Mouse (Mus musculus): ENCODE measurements at regions not wholly inside any gene's neighbourhood (a gene's known extent, or its start where the extent isn't known, plus 50 kb on each side); places are given as distances from the start of the nearest gene placed in this dataset.

DNA sequence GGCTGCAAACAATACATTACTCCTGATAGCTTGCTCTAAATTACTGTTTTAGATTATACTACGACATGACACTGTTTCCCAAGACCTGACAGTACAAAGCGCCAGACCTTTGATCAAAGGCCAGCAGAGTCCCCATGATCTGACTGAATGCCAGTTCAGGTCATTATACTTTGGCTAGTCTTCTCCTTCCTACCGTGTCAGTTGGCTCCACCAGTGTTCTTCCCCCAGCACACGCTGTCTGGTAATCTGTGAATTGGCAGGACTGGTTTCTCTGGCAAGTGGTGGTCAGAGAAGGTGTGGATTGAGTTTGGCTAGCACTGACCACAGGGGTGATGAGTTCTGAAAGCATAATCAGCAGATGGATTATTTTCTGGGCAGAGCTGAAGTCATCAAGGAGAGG, 93.1 kb upstream of the Barx2 start:
- WGBS (ENCODE audit: insufficient replicate concordance), result 50% methylated on average over 4 of the region's 4 CpGs
- Histone ChIP-seq H3K4me2 (no peak overlapping the region), H3K9me3 (replicated peaks) (no peaks in the 10 kb centered on the region), H3K9ac (no peak overlapping the region), H3K4me1 (replicated peaks) (0 out of 2 replicates have a peak, but pooled peaks cover 2% of the 10 kb centered on the region), H3K36me3 (no peaks in the 10 kb centered on the region), H3K27me3 (no peaks in the 10 kb centered on the region), H3K4me3 (replicated peaks) (no peak overlapping the region), H3K27ac (no peak overlapping the region)
- ATAC-seq (ENCODE audit: low read depth), result no peak
- no peak for DNase-seq

DNA sequence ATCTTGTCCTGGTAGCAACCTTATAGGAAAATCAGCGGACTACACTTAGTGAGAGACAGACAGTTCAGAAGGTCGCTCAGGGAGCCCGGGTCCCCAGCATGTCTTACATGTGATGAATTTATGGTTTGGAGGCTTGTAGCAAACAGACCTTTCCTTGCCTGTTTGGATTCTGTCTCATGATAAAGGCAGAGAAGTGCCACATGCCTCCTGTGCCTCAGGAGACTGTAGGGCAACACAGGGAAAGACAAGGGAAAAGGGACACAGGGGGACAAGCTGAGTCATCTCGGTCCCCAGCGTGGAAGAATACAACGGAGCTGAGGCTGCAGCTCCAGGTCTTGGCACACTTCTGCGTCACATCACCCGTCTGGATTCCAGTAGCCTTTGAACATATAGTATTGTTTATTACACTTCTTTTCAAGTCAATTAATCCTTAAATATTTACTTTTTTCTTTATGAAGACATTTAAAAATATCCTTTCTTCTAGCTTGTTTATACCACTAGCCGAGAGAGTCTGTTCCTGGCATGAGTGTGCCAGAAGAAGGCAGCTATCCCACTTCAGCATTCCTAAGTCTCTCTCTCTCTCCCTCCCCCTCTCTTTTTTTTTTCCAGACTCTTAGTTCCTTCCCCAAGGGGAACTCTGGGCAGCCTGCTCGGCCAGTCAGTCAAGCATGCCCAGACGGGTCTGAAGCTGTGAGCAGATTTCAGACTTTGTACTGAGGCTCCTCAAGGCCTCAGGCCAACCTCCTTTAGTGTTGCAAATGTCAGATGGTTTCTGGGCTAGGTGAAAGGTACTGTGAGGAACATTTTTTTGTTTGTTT, 97.9 kb upstream of the Barx2 start:
- WGBS (ENCODE audit: insufficient replicate concordance), result 56% methylated on average over 11 of the region's 11 CpGs
- Histone ChIP-seq H3K9ac (no peak overlapping the region), H3K27ac (no peak overlapping the region), H3K4me3 (replicated peaks) (no peak overlapping the region), H3K9me3 (replicated peaks) (no peaks in the 10 kb centered on the region), H3K36me3 (no peaks in the 10 kb centered on the region), H3K27me3 (no peaks in the 10 kb centered on the region), H3K4me1 (replicated peaks) (0 out of 2 replicates have a peak, but pooled peaks cover 2% of the 10 kb centered on the region), H3K4me2 (no peak overlapping the region)
- DNase-seq (no peak), ATAC-seq (ENCODE audit: low read depth) (no peak)

DNA sequence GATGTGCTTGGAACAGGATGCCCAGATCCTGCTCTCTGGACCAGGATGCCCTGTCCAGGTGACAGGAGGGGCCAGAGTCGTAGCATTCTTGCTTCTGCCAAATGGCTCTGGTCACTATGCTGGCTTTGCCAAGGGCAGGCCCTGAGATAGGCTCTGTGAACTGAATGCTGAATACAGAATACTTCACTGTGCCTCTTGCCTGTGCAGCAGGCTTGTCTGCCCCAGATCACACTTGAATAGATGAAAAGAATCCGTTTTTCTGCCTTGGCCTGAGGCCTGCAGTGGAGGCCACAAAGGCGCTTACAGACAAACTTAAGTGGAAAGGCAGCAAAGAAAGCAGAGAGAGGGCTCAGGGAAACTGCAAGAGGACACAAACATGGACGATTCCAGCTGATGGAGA, 99.7 kb upstream of the Arhgap32 start:
- Histone ChIP-seq H3K27me3 (no peaks in the 10 kb centered on the region), H3K36me3 (no peaks in the 10 kb centered on the region), H3K27ac (no peak overlapping the region), H3K4me3 (replicated peaks) (no peak overlapping the region), H3K4me2 (no peak overlapping the region), H3K4me1 (replicated peaks) (no peaks in the 10 kb centered on the region; the same call in 1 of the 2 replicates), H3K9me3 (replicated peaks) (no peaks in the 10 kb centered on the region), H3K9ac (no peak overlapping the region)
- 48% methylated on average over 4 of the region's 4 CpGs for WGBS (ENCODE audit: insufficient replicate concordance)
- ATAC-seq (ENCODE audit: low read depth), result no peak
- DNase-seq, result no peak

DNA sequence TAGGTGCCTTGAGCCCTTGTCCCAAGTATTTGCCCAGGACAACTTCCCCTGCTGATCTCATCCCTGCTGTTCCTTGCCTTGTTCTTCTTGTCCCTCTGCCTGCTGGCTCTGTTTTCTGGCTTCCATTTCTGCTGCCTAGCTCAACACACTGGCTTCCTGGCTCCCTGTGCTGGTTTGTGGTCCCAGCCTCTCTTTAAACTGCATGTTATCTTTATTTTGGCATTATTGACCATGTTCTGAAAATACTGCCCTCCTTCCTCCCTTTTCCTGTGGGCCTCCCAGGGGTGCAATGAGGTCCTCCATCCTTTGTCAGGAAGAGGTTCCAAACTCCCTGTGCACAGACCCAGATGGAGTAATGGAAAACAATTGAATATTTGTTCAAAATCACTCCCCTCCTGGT, 97.9 kb upstream of the Arhgap32 start:
- H3K27me3 ChIP-seq, result no peaks in the 10 kb centered on the region
- H3K36me3 ChIP-seq, result no peaks in the 10 kb centered on the region
- no peak overlapping the region for H3K9ac ChIP-seq
- H3K4me1 ChIP-seq (replicated peaks), result no peaks in the 10 kb centered on the region; the same call in 1 of the 2 replicates
- no peak overlapping the region for H3K4me3 ChIP-seq (replicated peaks)
- no peak overlapping the region for H3K4me2 ChIP-seq
- H3K9me3 ChIP-seq (replicated peaks), result no peaks in the 10 kb centered on the region
- H3K27ac ChIP-seq, result no peak overlapping the region
- DNase-seq (no peak), ATAC-seq (ENCODE audit: low read depth) (no peak)

DNA sequence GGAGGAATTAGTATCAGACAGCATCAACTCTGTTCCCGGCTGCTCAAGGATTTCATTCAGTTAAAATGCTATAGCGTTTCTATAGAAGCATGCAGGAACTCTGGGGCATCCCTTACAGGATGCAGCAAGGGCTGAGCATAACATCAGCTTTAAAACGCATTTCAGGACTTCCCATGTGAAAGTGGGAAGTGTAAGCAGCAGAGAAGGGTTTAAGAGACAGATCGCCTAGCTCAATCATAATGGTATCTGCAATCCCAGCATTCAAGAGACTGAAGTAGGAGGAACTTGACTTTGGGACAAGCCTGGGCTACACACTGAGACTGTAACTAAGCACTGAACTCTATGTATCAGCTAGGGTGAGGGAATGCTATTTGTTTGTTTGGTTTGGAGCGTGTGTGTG, 96.2 kb upstream of the Arhgap32 start:
- 49% methylated on average over 5 of the region's 5 CpGs for WGBS (ENCODE audit: insufficient replicate concordance)
- H3K4me3 ChIP-seq (replicated peaks), result no peak overlapping the region
- no peak for ATAC-seq (ENCODE audit: low read depth)
- no peak overlapping the region for H3K4me2 ChIP-seq
- no peaks in the 10 kb centered on the region for H3K27me3 ChIP-seq
- no peak overlapping the region for H3K9ac ChIP-seq
- no peaks in the 10 kb centered on the region for H3K36me3 ChIP-seq
- H3K4me1 ChIP-seq (replicated peaks), result no peaks in the 10 kb centered on the region; the same call in 1 of the 2 replicates
- no peak for DNase-seq
- no peaks in the 10 kb centered on the region for H3K9me3 ChIP-seq (replicated peaks)
- no peak overlapping the region for H3K27ac ChIP-seq

DNA sequence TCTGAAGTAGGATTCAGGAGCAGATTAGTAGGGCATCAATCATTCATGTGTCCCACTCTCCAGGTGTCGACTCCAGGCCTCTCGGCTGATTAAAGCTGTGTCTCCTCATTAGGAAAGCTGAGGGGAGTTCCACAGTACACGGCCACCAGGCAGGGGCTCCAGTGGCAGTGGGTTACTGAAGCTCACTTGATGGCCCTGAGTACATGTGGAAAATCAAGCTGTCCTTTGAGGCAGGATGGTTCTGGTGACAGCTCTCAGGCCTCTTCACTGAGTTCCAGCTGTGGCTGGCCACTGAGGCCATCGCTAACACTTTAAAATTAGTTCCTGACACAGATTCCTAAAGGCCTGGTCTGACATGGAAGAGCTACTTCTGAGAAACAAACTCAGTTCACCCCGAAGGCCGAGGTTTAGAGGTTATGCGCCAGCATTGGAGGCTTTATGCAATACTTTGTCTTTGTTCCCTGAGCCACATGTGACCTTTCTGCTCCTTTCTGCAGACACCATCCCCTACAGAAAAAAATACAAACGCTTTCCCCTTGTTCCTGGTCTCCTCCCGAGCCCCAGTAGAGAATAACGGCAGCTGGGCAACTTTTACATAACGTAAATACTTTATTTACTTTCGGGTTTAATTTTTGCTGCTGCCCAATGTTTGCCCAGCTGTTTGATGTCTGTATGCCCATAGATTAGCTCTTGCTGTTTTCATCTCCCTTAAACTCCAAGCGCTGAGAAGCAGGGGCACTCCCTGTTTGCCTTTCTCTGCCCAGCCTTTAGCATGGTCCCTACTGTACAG, 94.8 kb upstream of the Arhgap32 start:
- no peak overlapping the region for H3K27ac ChIP-seq
- H3K4me2 ChIP-seq, result no peak overlapping the region
- WGBS (ENCODE audit: insufficient replicate concordance), result 61% methylated on average over 13 of the region's 13 CpGs

DNA sequence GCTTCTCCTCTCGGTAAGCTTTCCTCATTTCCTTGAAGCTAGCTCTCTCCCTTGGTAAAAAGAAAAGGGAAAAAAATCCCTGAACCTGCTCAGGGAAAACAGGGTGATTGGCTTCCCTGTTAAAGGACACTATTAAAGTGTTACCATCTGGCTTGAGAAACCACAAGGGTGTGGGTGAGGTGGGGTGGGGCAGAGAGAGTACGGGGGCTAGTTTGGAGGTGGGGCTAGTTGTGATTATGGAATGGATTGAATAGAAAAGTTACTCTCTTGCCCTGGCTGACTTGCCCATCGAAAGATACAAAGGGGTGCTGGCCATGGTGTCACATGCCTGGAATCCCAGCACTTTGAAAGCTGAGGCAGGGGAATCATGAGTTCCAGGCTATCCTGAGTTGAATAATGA, 94.2 kb upstream of the Arhgap32 start:
- H3K27ac ChIP-seq, result no peak overlapping the region
- DNase-seq (no peak), ATAC-seq (ENCODE audit: low read depth) (no peak)
- no peak overlapping the region for H3K9ac ChIP-seq
- WGBS (ENCODE audit: insufficient replicate concordance), result 46% methylated on average over 3 of the region's 3 CpGs
- no peaks in the 10 kb centered on the region for H3K36me3 ChIP-seq
- H3K27me3 ChIP-seq, result no peaks in the 10 kb centered on the region
- no peaks in the 10 kb centered on the region for H3K9me3 ChIP-seq (replicated peaks)
- H3K4me3 ChIP-seq (replicated peaks), result no peak overlapping the region
- H3K4me1 ChIP-seq (replicated peaks), result no peaks in the 10 kb centered on the region; the same call in 1 of the 2 replicates
- H3K4me2 ChIP-seq, result no peak overlapping the region

More for the DNA sequence above, 94.8 kb upstream of the Arhgap32 start:
- H3K27me3 ChIP-seq, result no peaks in the 10 kb centered on the region
- H3K9ac ChIP-seq, result no peak overlapping the region
- no peaks in the 10 kb centered on the region; the same call in 1 of the 2 replicates for H3K4me1 ChIP-seq (replicated peaks)
- H3K9me3 ChIP-seq (replicated peaks), result no peaks in the 10 kb centered on the region
- ATAC-seq (ENCODE audit: low read depth), result no peak
- no peak overlapping the region for H3K4me3 ChIP-seq (replicated peaks)
- H3K36me3 ChIP-seq, result no peaks in the 10 kb centered on the region
- DNase-seq, result no peak

DNA sequence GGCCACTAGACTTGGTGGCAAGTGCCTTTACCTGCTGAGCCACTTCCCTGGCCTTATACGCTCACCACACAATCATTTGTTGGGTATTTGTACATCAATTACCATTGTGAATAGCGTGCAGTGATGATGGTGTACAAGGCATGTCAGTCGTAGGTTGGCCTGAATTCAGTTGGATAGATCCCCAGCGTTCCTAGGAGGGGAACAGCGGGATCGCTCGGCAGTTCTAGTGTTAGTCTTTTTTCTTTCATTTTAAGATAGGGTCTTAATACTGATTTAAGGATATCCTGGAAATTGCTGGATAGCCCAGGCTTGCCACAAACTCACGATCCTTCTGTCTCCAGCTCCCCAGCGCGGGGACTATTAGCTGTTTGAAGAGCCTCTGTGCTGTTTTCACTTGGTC, 92.9 kb upstream of the Arhgap32 start:
- Histone ChIP-seq H3K9me3 (replicated peaks) (no peaks in the 10 kb centered on the region), H3K4me1 (replicated peaks) (no peaks in the 10 kb centered on the region; the same call in 1 of the 2 replicates), H3K4me3 (replicated peaks) (no peak overlapping the region), H3K27ac (no peak overlapping the region), H3K9ac (no peak overlapping the region), H3K27me3 (no peaks in the 10 kb centered on the region), H3K4me2 (no peak overlapping the region), H3K36me3 (no peaks in the 10 kb centered on the region)
- DNase-seq (no peak), ATAC-seq (ENCODE audit: low read depth) (no peak)
- 75% methylated on average over 10 of the region's 10 CpGs for WGBS (ENCODE audit: insufficient replicate concordance)

DNA sequence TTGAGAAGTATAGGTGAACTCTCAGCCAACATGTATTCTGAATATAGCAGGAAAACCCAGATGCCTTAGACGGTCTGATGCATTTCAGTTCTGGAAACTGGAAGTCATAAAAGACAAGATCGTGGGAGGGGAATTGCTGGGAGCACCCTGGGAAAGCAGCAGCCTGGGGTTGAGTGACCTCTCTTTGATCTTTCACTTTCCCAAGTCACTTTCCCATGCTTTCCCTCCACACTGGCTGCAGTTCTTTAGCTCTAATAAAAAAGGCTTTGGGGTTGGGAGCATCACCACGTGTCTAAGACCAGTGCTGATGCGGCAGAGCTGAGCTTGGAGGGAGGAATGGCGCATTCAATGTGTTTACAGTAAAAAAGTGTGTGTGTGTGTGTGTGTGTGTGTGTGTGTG, 91.2 kb upstream of the Arhgap32 start:
- no peak overlapping the region for H3K4me2 ChIP-seq
- H3K9ac ChIP-seq, result no peak overlapping the region
- H3K4me3 ChIP-seq (replicated peaks), result no peak overlapping the region
- no peaks in the 10 kb centered on the region; the same call in 1 of the 2 replicates for H3K4me1 ChIP-seq (replicated peaks)
- no peak for ATAC-seq (ENCODE audit: low read depth)
- DNase-seq, result no peak
- H3K27me3 ChIP-seq, result no peaks in the 10 kb centered on the region
- no peaks in the 10 kb centered on the region for H3K36me3 ChIP-seq
- H3K9me3 ChIP-seq (replicated peaks), result no peaks in the 10 kb centered on the region
- no peak overlapping the region for H3K27ac ChIP-seq
- 49% methylated on average over 5 of the region's 5 CpGs for WGBS (ENCODE audit: insufficient replicate concordance)

DNA sequence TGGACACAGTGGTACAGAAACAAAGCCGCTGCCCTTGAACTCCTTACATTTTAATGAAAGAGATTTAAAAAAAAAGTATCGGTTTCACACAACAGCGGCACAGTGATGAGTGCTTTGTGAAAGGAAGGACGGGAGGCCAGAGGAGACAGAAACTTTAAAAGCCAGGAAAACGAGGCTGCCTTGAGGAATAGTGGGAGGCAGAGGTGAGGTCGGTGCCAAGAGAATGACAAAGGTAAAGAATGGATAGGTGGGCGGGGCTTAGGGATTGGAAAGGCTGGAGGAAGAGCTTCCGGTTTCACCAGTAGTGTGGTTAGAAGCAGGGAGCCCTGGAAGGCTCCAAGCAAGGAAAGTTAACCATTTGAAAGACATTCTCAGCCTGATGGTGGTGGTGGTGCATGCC, 88.0 kb upstream of the Arhgap32 start:
- H3K4me1 ChIP-seq (replicated peaks), result peaks cover 3% of the 10 kb centered on the region; the same call in 1 of the 2 replicates
- 31% methylated on average over 8 of the region's 8 CpGs for WGBS (ENCODE audit: insufficient replicate concordance)
- H3K9ac ChIP-seq, result no peak overlapping the region
- ATAC-seq (ENCODE audit: low read depth) (no peak), DNase-seq (no peak)
- no peaks in the 10 kb centered on the region for H3K9me3 ChIP-seq (replicated peaks)
- H3K4me3 ChIP-seq (replicated peaks), result no peak overlapping the region
- no peak overlapping the region for H3K4me2 ChIP-seq
- H3K36me3 ChIP-seq, result no peaks in the 10 kb centered on the region
- peaks cover 27% of the 10 kb centered on the region for H3K27me3 ChIP-seq
- H3K27ac ChIP-seq, result no peak overlapping the region

DNA sequence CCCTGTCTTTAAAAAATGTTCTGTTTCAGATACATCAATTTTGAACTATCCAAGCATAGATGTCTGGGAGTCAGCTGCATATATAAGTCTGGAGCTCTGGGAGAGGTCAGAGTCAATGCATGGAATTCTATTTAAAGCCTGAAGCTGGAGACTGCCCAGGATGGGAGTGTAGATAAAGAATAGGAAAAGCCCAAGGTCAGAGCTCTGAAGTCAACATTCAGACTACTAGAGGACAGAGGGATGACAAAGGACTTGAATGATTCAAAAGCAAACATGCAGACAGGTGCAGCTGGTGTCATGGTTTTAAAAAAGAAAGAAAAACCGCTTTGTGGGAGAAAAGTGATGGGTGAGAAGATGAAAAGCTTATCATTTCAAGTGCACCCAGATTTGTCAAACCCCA, 86.9 kb upstream of the Arhgap32 start:
- DNase-seq (no peak), ATAC-seq (ENCODE audit: low read depth) (no peak)
- Histone ChIP-seq H3K36me3 (no peaks in the 10 kb centered on the region), H3K27ac (no peak overlapping the region), H3K4me2 (no peak overlapping the region), H3K4me1 (replicated peaks) (peaks cover 10% of the 10 kb centered on the region), H3K27me3 (peaks cover 38% of the 10 kb centered on the region), H3K9me3 (replicated peaks) (no peaks in the 10 kb centered on the region), H3K9ac (no peak overlapping the region), H3K4me3 (replicated peaks) (no peak overlapping the region)
- 63% methylated on average over 1 of the region's 1 CpGs for WGBS (ENCODE audit: insufficient replicate concordance)
